Mouse (Mus musculus): ENCODE data around the gene Rab25. TPM values are rescaled to one million over a fixed set of nuclear protein-coding genes. Genes with fewer than 3 reads are reported as not detected.

Gene Rab25
- polyA plus RNA-seq, 1 experiment from 2014 or later: 22.1 TPM

GRCm38 (mm10) chr3:88514231-88515094, 33.6 kb downstream of the Rab25 start:
- Histone ChIP-seq H3K9ac (no peak overlapping the region), H3K9me3 (ENCODE audit: low read depth, low read length) (no peaks in the 10 kb centered on the region), H3K27ac (ENCODE audit: low read depth) (no peak overlapping the region), H3K4me1 (ENCODE audit: insufficient read depth) (peaks cover 25% of the 10 kb centered on the region), H3K27me3 (ENCODE audit: insufficient read depth, low read length) (no peaks in the 10 kb centered on the region), H3K36me3 (ENCODE audit: insufficient read depth) (no peaks in the 10 kb centered on the region), H3K4me3 (ENCODE audit: low read depth, low read length) (no peak overlapping the region), H3K4me2 (no peak overlapping the region)
- no peak for TF ChIP-seq CTCF (IDR thresholded peaks at IDR 0.05; ENCODE audit: low read depth)
- WGBS: 62% methylated on average over 10 of the region's 10 CpGs
- DNase-seq (no peak), ATAC-seq (ENCODE audit: insufficient read depth) (no peak)

GRCm38 (mm10) chr3:88513546-88514115, 34.5 kb downstream of the Rab25 start:
- peaks cover 28% of the 10 kb centered on the region for H3K4me1 ChIP-seq (ENCODE audit: insufficient read depth)
- no peak for ATAC-seq (ENCODE audit: insufficient read depth)

GRCm38 (mm10) chr3:88512896-88513545, 35.1 kb downstream of the Rab25 start:
- ATAC-seq (ENCODE audit: insufficient read depth) (no peak), DNase-seq (no peak)
- H3K36me3 ChIP-seq (ENCODE audit: insufficient read depth): no peaks in the 10 kb centered on the region
- H3K27ac ChIP-seq (ENCODE audit: low read depth): peak overlapping the region; percentile 31; the same call in 1 of the 2 replicates
- 0 out of 2 replicates have a peak overlapping the region, but pooled peaks have one; percentile 7 for H3K4me2 ChIP-seq
- 28% methylated on average over 15 of the region's 15 CpGs for whole genome bisulfite sequencing
- no peaks in the 10 kb centered on the region for H3K27me3 ChIP-seq (ENCODE audit: insufficient read depth, low read length)
- no peaks in the 10 kb centered on the region for H3K9me3 ChIP-seq (ENCODE audit: low read depth, low read length)
- no peak for TF ChIP-seq CTCF (IDR thresholded peaks at IDR 0.05; ENCODE audit: low read depth)
- no peak overlapping the region for H3K4me3 ChIP-seq (ENCODE audit: low read depth, low read length)
- H3K9ac ChIP-seq: no peak overlapping the region
- H3K4me1 ChIP-seq (ENCODE audit: insufficient read depth): peaks cover 28% of the 10 kb centered on the region

More at GRCm38 (mm10) chr3:88513546-88514115, 34.5 kb downstream of the Rab25 start:
- Histone ChIP-seq H3K4me3 (ENCODE audit: low read depth, low read length) (no peak overlapping the region), H3K36me3 (ENCODE audit: insufficient read depth) (no peaks in the 10 kb centered on the region), H3K9me3 (ENCODE audit: low read depth, low read length) (no peaks in the 10 kb centered on the region), H3K9ac (no peak overlapping the region), H3K27me3 (ENCODE audit: insufficient read depth, low read length) (no peaks in the 10 kb centered on the region), H3K4me2 (no peak overlapping the region), H3K27ac (ENCODE audit: low read depth) (no peak overlapping the region; the same call in 1 of the 2 replicates)
- no peak for DNase-seq
- no peak for TF ChIP-seq CTCF (IDR thresholded peaks at IDR 0.05; ENCODE audit: low read depth)
- 67% methylated on average over 7 of the region's 7 CpGs for WGBS

DNA sequence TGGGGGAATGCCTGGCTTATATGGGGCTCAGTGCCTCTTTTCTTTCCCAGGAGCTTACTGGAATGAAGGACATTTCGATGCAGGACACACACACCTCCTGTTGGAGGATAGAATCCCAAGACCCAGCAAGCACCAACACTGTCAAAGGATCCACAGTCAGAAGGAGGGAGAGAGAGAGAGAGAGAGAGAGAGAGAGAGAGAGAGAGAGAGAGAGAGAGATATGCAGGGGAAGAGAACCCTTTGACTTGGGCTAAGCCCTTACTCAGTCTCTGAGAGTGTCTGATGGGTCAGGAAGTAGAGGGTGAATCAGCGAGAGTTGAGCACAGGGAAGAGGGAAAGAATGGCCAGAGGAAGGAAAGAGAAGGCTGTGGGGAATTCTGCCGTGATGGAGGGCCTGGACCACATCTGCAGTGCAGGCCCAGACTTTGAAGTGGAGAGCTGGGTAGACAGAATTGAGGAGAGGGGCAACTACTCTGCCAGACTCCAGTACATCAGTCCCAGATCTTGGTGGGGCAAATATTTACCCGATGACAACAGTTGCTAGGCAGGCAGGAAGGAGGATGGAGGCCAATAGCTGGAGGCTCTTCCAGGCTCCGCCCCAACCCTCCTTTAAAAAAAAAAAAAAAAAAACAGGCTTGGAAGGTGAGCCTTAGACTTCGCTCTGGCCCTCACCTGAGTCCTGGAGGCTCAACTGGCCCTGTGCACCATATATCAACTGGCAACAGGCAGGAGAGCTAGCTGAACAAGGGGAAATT, 35.8 kb downstream of the Rab25 start:
- Histone ChIP-seq H3K36me3 (ENCODE audit: insufficient read depth) (no peaks in the 10 kb centered on the region), H3K4me1 (ENCODE audit: insufficient read depth) (peaks cover 28% of the 10 kb centered on the region), H3K9me3 (ENCODE audit: low read depth, low read length) (no peaks in the 10 kb centered on the region), H3K9ac (no peak overlapping the region), H3K27ac (ENCODE audit: low read depth) (peak overlapping the region; percentile 55; the same call in 1 of the 2 replicates), H3K4me2 (0 out of 2 replicates have a peak overlapping the region, but pooled peaks have one; percentile 7), H3K27me3 (ENCODE audit: insufficient read depth, low read length) (no peaks in the 10 kb centered on the region), H3K4me3 (ENCODE audit: low read depth, low read length) (no peak overlapping the region)
- 36% methylated on average over 6 of the region's 6 CpGs for WGBS
- TF ChIP-seq CTCF (IDR thresholded peaks at IDR 0.05; ENCODE audit: low read depth): no peak
- ATAC-seq (ENCODE audit: insufficient read depth) (no peak), DNase-seq (peak; percentile 51)

DNA sequence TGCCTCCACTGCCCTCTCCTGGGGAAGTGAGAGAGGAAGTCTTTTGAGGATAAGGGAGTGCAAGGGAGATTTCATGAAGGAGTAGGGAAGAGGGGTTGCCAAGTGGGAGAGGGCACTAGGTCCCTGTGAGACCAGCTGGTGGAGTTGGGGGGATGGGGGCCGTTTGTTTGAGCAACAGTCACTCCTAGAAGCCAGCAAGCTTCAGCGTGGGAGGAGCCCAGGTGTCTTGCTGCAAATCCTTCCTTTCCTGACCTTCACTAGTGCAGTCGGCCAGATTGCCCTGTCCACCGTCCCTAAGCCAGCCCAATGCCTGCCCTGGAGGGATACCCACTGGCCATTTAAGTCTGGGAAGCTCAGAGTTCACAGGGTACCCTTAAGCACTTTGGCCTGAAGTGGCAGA, 36.5 kb downstream of the Rab25 start:
- Histone ChIP-seq H3K36me3 (ENCODE audit: insufficient read depth) (no peaks in the 10 kb centered on the region), H3K9me3 (ENCODE audit: low read depth, low read length) (no peaks in the 10 kb centered on the region), H3K9ac (no peak overlapping the region), H3K27ac (ENCODE audit: low read depth) (no peak overlapping the region), H3K27me3 (ENCODE audit: insufficient read depth, low read length) (no peaks in the 10 kb centered on the region), H3K4me2 (no peak overlapping the region), H3K4me3 (ENCODE audit: low read depth, low read length) (no peak overlapping the region), H3K4me1 (ENCODE audit: insufficient read depth) (peaks cover 28% of the 10 kb centered on the region)
- ATAC-seq (ENCODE audit: insufficient read depth): no peak
- 44% methylated on average over 4 of the region's 4 CpGs for WGBS
- DNase-seq: no peak
- TF ChIP-seq CTCF (IDR thresholded peaks at IDR 0.05; ENCODE audit: low read depth): 0 out of 2 replicates have a peak, but pooled peaks have one; percentile 3

DNA sequence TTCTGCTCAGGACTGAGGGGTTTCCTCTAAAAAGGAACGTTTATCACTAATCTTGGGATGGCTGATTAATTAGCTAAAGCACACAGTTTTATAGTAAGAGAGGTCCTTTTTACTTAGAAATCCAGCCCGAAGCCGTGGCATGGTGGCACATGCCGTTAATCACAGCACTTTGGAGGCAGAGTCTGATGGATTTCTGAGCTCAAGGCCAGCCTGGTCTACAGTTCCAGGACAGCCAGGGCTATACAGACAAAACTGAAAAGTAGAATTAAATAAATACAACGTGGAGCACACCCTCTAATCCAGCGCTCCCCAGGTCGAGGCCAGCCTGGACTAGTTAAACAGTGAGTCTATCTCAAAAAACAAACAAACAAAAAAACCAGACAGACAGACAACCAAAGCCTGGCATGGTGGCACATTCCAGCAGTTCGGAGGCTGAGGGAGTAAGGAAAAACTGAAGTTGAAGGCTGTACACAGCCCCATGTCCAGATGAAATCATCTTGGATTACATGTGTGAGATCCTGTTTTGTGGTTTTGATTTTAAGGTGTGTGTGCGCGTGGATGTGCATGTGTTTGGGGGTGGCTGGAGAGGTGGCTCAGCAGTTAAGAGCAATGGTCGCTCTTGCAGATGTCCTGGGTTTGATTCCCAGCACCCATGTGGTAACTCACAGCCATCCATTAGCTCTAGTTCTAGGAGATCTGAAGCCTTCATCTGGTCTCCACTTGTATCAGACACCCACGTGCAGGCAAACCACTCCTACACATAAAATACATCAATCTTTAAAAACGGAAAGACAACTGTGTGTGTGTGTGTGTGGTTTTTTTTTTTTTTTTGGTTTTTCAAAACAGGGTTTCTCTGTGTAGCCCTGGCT, 37.4 kb downstream of the Rab25 start:
- TF ChIP-seq CTCF (IDR thresholded peaks at IDR 0.05; ENCODE audit: low read depth): no peak
- DNase-seq (no peak), ATAC-seq (ENCODE audit: insufficient read depth) (no peak)
- peak overlapping the region; percentile 40 for H3K9ac ChIP-seq
- peak overlapping the region; percentile 32 for H3K4me3 ChIP-seq (ENCODE audit: low read depth, low read length)
- H3K4me1 ChIP-seq (ENCODE audit: insufficient read depth): peaks cover 28% of the 10 kb centered on the region
- H3K4me2 ChIP-seq: peak overlapping the region; percentile 63
- 41% methylated on average over 13 of the region's 13 CpGs for WGBS
- H3K27ac ChIP-seq (ENCODE audit: low read depth): peak overlapping the region; percentile 82
- H3K9me3 ChIP-seq (ENCODE audit: low read depth, low read length): no peaks in the 10 kb centered on the region
- no peaks in the 10 kb centered on the region for H3K36me3 ChIP-seq (ENCODE audit: insufficient read depth)
- no peaks in the 10 kb centered on the region for H3K27me3 ChIP-seq (ENCODE audit: insufficient read depth, low read length)

Data from lung, embryonic 14.5 days (tissue).